Mouse (Mus musculus) G1E (cell line): ENCODE results near the gene Slc22a15.

Experiments
- CTCF ChIP-seq: IDR thresholded peaks from 2 replicates; pipeline ENCODE4 v1.5.1; 2012; ENCODE audit warnings: low read depth, low read length, inconsistent platforms, mixed read lengths
- GATA2 ChIP-seq: IDR thresholded peaks from 2 replicates; pipeline ENCODE4 v1.6.1; 2012; ENCODE audit warnings: low read depth, low read length, inconsistent platforms, borderline replicate concordance
- TAL1 ChIP-seq: conservative IDR thresholded peaks from 2 replicates; pipeline ENCODE4 v1.6.1; 2012; ENCODE audit warnings: low read depth, low read length, inconsistent platforms, mixed read lengths

- TF ChIP-seq CTCF (no peak), GATA2 (no peak), TAL1 (no peak)
These were observed 87.3 kb downstream of the Slc22a15 start for GRCm38 (mm10) chr3:101836971-101837370.
